Mouse (Mus musculus): ENCODE results near the gene Abca13.

Abca13 gene

GRCm38 (mm10) chr11:9684952-9685351 lies 493.2 kb downstream of the Abca13 start:
- DNase-seq (ENCODE audit: low spot score): no peak

GRCm38 (mm10) chr11:9705190-9705589 lies 513.4 kb downstream of the Abca13 start:
- no peak for DNase-seq (ENCODE audit: low spot score)

- no peak for DNase-seq (ENCODE audit: low spot score)
Measured at GRCm38 (mm10) chr11:9727810-9728490, 536.2 kb downstream of the Abca13 start.

GRCm38 (mm10) chr11:9731300-9731699 lies 539.6 kb downstream of the Abca13 start:
- no peak for DNase-seq (ENCODE audit: low spot score)
